Mouse (Mus musculus) embryonic facial prominence, embryonic 10.5 days (tissue): Measurements from ENCODE around the gene Tulp1. TPM values are rescaled to one million over a fixed set of nuclear protein-coding genes. Genes with fewer than 3 reads are reported as not detected.
"Not testable (repeated sequence)": the region's sequence is repeated elsewhere in the genome, so short reads cannot be mapped to it uniquely, and the experiment has no call there.

ENCODE experiments used
- DNase-seq: peaks from one replicate; pipeline ENCODE4 v3.0.0-alpha.2; 2017; ENCODE audit warnings: low spot score
- H3K27ac ChIP-seq: fragments of 300-500 bp; sonication (generic); replicated peaks from 2 replicates; pipeline ENCODE4 v1.5.1; 2016; ENCODE audit warnings: mild to moderate bottlenecking
- H3K27me3 ChIP-seq: fragments of 300-500 bp; sonication (generic); replicated peaks from 2 replicates; pipeline ENCODE4 v1.6.1; 2016; ENCODE audit warnings: low read depth, mild to moderate bottlenecking; ENCODE audit not compliant: poor library complexity, severe bottlenecking
- H3K36me3 ChIP-seq: fragments of 300-500 bp; sonication (generic); replicated peaks from 2 replicates; pipeline ENCODE4 v1.6.1; 2016; ENCODE audit warnings: mild to moderate bottlenecking, moderate library complexity
- H3K4me1 ChIP-seq: fragments of 300-500 bp; sonication (generic); 2 replicates; pipeline ENCODE4 v1.6.1; 2016
- H3K4me3 ChIP-seq: fragments of 300-500 bp; sonication (generic); 2 replicates; pipeline ENCODE4 v1.5.1; 2016; ENCODE audit warnings: mild to moderate bottlenecking, moderate library complexity
- H3K9me3 ChIP-seq: fragments of 300-500 bp; sonication (generic); 2 replicates; pipeline ENCODE4 v1.6.1; 2016; ENCODE audit warnings: mild to moderate bottlenecking
- WGBS: fragments of 180-500 bp; shearing (Covaris S2); methylation state at CpG from one replicate; pipeline ENCODE4 v1.1.7; 2016; 5-methylcytosine and 5-hydroxymethylcytosine counted together
- polyA plus RNA-seq: library from polyadenylated mRNA; unstranded; fragments of >200 nt; fragmentation: Nextera tagmentation; extraction: Ambion mirVana; gene quantifications from 2 replicates; pipeline ENCODE4 v1.2.1, GENCODE M21; 2016

Gene Tulp1
- polyA plus RNA-seq, 1 experiment from 2014 or later, result 4.9 TPM

GRCm38 (mm10) chr17:28331241-28332112 lies 33.5 kb downstream of the Tulp1 start:
- peak; percentile 42 for DNase-seq
- 0 out of 2 replicates have a peak overlapping the region, but pooled peaks have one; percentile 5 for H3K27ac ChIP-seq
- 31% methylated on average over 7 of the region's 7 CpGs for WGBS
- peaks cover 76% of the 10 kb centered on the region for H3K4me1 ChIP-seq
- peak overlapping the region; percentile 83 for H3K4me3 ChIP-seq
- peaks cover 79% of the 10 kb centered on the region for H3K36me3 ChIP-seq
- no peaks in the 10 kb centered on the region for H3K9me3 ChIP-seq
- H3K27me3 ChIP-seq, result no peaks in the 10 kb centered on the region

- not testable (repeated sequence) for H3K27me3 ChIP-seq, H3K9me3 ChIP-seq, DNase-seq, H3K27ac ChIP-seq
- Histone ChIP-seq H3K4me1 (peaks cover 85% of the 10 kb centered on the region), H3K36me3 (peaks cover 79% of the 10 kb centered on the region), H3K4me3 (peak overlapping the region; percentile 83)
- WGBS, result 61% methylated on average over 8 of the region's 8 CpGs
Measured at GRCm38 (mm10) chr17:28330590-28330989, 34.4 kb downstream of the Tulp1 start.

- peaks cover 85% of the 10 kb centered on the region for H3K4me1 ChIP-seq
- H3K9me3 ChIP-seq, result no peaks in the 10 kb centered on the region
- DNase-seq, result no peak
- no peaks in the 10 kb centered on the region for H3K27me3 ChIP-seq
- peak overlapping the region; percentile 83 for H3K4me3 ChIP-seq
- 65% methylated on average over 2 of the region's 2 CpGs for WGBS
- peaks cover 79% of the 10 kb centered on the region for H3K36me3 ChIP-seq
- H3K27ac ChIP-seq, result peak overlapping the region; percentile 97
Measured at GRCm38 (mm10) chr17:28330232-28330546, 34.8 kb downstream of the Tulp1 start.

DNA sequence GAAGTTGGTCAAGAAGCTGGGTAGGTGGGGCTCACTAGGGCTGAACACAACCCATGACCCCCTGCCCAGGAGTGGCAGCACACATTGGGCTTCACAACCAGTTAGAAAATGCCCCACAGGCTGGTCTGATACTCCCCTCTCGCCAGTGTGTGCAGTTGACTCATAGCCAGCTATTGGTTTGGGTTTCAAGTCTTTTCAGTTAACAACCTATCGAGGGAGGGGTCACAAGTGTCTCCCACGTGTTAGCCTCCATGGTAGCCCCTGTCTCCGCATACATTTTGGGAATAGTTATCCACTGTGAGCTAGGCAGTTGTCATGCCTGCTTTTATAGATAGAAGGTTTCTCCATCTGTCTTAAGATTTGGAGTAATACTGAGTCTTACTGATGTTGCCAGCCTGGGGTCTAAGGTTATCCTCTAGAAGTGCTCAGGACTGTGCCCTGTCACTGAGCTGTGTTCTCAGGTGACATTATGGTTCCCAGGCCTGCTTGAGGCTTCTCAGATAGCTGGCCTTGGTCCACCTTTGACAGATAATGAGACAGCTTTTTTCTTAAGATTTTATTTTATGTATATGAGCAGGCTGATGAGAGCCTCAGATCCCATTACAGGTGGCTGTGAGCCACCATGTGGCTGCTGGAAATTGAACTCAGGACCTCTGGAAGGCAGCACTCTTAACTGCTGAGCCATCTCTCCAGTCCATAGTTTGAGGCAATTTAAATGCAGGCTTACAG lies 35.4 kb downstream of the Tulp1 start:
- Histone ChIP-seq H3K27me3 (no peaks in the 10 kb centered on the region), H3K9me3 (peaks cover 1% of the 10 kb centered on the region; the same call in 1 of the 2 replicates), H3K36me3 (peaks cover 79% of the 10 kb centered on the region), H3K4me3 (peak overlapping the region; percentile 83), H3K4me1 (peaks cover 82% of the 10 kb centered on the region), H3K27ac (peak overlapping the region; percentile 97)
- 8% methylated on average over 4 of the region's 4 CpGs for WGBS
- DNase-seq, result no peak

DNA sequence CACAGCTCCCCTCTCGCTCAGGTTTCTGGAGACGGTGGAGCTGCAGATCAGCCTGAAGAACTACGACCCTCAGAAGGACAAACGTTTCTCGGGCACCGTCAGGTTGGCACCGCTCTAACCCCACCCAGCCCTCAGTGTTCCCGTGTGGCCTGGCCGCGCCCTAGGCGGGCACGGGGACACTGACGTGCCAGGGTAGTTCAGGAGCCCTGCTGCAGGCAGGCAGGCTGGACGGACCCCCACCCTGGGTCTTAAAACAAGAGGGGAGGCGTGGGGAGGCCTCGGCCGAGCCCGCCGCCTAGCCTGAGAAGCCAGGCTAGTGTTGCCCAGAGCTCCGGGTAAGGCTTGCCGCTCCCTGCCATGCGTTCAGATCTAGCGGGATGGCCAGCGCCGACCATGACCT lies 36.1 kb downstream of the Tulp1 start:
- Histone ChIP-seq H3K27ac (peak overlapping the region; percentile 97), H3K36me3 (peaks cover 79% of the 10 kb centered on the region), H3K4me3 (peak overlapping the region; percentile 83), H3K9me3 (peaks cover 6% of the 10 kb centered on the region; the same call in 1 of the 2 replicates), H3K4me1 (peaks cover 75% of the 10 kb centered on the region), H3K27me3 (no peaks in the 10 kb centered on the region)
- WGBS, result under 1% methylated on average over 25 of the region's 25 CpGs
- DNase-seq, result no peak

DNA sequence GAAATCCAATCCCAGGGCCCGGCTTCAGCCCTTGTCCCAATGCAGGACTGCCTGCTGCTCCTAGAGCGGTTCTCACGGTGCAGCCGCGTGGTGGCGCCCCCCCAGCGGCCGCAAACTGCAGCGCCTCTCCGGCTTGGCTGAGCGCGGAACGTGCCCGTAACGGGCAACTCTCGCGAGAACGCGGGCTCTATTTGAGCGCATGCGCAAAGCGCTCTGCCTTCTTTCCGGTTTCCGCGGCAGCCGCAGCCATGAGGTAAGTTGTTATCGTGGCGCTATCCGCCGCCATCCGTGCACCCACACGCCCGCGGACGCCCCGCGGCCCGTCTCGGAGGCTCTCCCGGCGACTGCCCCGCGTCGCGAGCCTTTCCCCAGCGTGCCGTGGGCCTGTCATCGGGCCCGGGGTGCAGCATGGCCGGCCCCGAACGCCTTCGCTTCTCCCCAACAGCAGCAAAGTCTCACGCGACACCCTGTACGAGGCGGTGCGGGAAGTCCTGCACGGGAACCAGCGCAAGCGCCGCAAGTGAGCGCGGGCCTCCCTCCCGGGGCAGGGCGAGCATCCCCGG lies 36.6 kb downstream of the Tulp1 start, which contains the start of gene Rpl10a:
Rpl10a (plus strand) TSS at position 106 of the 563 bp plus-strand sequence.
- Histone ChIP-seq H3K36me3 (peaks cover 79% of the 10 kb centered on the region), H3K27me3 (no peaks in the 10 kb centered on the region), H3K4me1 (peaks cover 70% of the 10 kb centered on the region), H3K9me3 (peaks cover 6% of the 10 kb centered on the region; the same call in 1 of the 2 replicates), H3K27ac (peak within 1 kb of the TSS; percentile 97), H3K4me3 (peak within 1 kb of the TSS; percentile 83)
- peak; percentile 97 for DNase-seq
- under 1% methylated on average over 67 of the region's 67 CpGs for WGBS

GRCm38 (mm10) chr17:28327673-28328325 lies 37.2 kb downstream of the Tulp1 start:
- Histone ChIP-seq H3K4me1 (peaks cover 64% of the 10 kb centered on the region), H3K27ac (peak overlapping the region; percentile 97), H3K4me3 (peak overlapping the region; percentile 83), H3K27me3 (no peaks in the 10 kb centered on the region), H3K9me3 (peaks cover 6% of the 10 kb centered on the region; the same call in 1 of the 2 replicates), H3K36me3 (peaks cover 74% of the 10 kb centered on the region)
- 4% methylated on average over 22 of the region's 22 CpGs for whole genome bisulfite sequencing
- DNase-seq, result no peak

GRCm38 (mm10) chr17:28326951-28327350 lies 38.1 kb downstream of the Tulp1 start:
- WGBS, result 78% methylated on average over 3 of the region's 3 CpGs
- Histone ChIP-seq H3K36me3 (peaks cover 74% of the 10 kb centered on the region), H3K4me1 (peaks cover 56% of the 10 kb centered on the region), H3K27ac (peak overlapping the region; percentile 97), H3K4me3 (0 out of 2 replicates have a peak overlapping the region, but pooled peaks have one; percentile 83), H3K9me3 (peaks cover 6% of the 10 kb centered on the region; the same call in 1 of the 2 replicates), H3K27me3 (no peaks in the 10 kb centered on the region)
- DNase-seq, result no peak

- H3K27ac ChIP-seq, result peak overlapping the region; percentile 70
- 86% methylated on average over 8 of the region's 8 CpGs for WGBS
- peaks cover 6% of the 10 kb centered on the region; the same call in 1 of the 2 replicates for H3K9me3 ChIP-seq
- H3K27me3 ChIP-seq, result no peaks in the 10 kb centered on the region
- DNase-seq, result no peak
- H3K4me1 ChIP-seq, result peaks cover 44% of the 10 kb centered on the region
- H3K4me3 ChIP-seq, result no peak overlapping the region
- peaks cover 74% of the 10 kb centered on the region for H3K36me3 ChIP-seq
Measured at GRCm38 (mm10) chr17:28325751-28326150, 39.3 kb downstream of the Tulp1 start.

GRCm38 (mm10) chr17:28324416-28324815 lies 40.6 kb downstream of the Tulp1 start:
- H3K4me3 ChIP-seq, DNase-seq, H3K9me3 ChIP-seq, H3K27me3 ChIP-seq, H3K27ac ChIP-seq: not testable (repeated sequence)
- WGBS, result 94% methylated on average over 7 of the region's 7 CpGs
- H3K36me3 ChIP-seq, result peaks cover 72% of the 10 kb centered on the region
- peaks cover 36% of the 10 kb centered on the region for H3K4me1 ChIP-seq

DNA sequence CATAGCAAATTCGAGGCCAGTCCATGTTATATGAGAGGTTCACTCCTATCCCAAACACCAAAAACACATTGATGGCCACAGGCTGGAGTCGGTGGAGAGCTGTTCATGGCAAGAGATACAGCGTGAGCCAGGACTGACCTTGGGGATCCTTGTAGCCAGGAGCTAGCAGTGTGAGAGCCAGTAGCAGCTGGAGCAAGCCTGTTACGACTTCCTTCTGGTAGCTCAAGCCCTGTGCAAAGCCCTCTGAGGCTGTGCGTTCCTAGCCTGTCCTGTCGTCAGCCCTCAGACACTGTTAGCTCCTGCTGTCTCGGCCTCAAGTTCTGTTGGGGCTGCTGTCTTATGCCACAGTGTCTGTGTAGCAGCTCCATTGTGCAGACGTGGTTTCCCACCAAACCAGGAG lies 41.2 kb downstream of the Tulp1 start:
- Histone ChIP-seq H3K36me3 (peaks cover 72% of the 10 kb centered on the region), H3K9me3 (peaks cover 6% of the 10 kb centered on the region; the same call in 1 of the 2 replicates), H3K27ac (no peak overlapping the region), H3K4me3 (no peak overlapping the region; the same call in 1 of the 2 replicates), H3K4me1 (peaks cover 35% of the 10 kb centered on the region), H3K27me3 (no peaks in the 10 kb centered on the region)
- 85% methylated on average over 8 of the region's 8 CpGs for WGBS
- DNase-seq, result no peak

GRCm38 (mm10) chr17:28321700-28322099 lies 43.3 kb downstream of the Tulp1 start:
- Histone ChIP-seq H3K4me3 (no peak overlapping the region), H3K27ac (no peak overlapping the region), H3K4me1 (peaks cover 24% of the 10 kb centered on the region), H3K9me3 (peaks cover 6% of the 10 kb centered on the region; the same call in 1 of the 2 replicates), H3K27me3 (no peaks in the 10 kb centered on the region), H3K36me3 (peaks cover 92% of the 10 kb centered on the region)
- WGBS, result 94% methylated on average over 4 of the region's 4 CpGs
- DNase-seq, result no peak
